Mouse (Mus musculus) testis, adult 2 months (tissue): ENCODE results near the gene Eef1akmt3. TPM values are rescaled to one million over a fixed set of nuclear protein-coding genes. Genes with fewer than 3 reads are reported as not detected.

Experiments
- H3K27ac ChIP-seq: fragments of 200-500 bp; 2 replicates; pipeline ENCODE4 v1.5.1; 2012; ENCODE audit warnings: low read depth, low read length; ENCODE audit not compliant: control insufficient read depth, insufficient read depth
- H3K27me3 ChIP-seq: fragments of 200-500 bp; 2 replicates; pipeline ENCODE4 v1.6.1; 2012; ENCODE audit warnings: mild to moderate bottlenecking, low read length, moderate library complexity; ENCODE audit not compliant: control insufficient read depth, insufficient read depth
- H3K36me3 ChIP-seq: fragments of 200-500 bp; 2 replicates; pipeline ENCODE4 v1.6.1; 2012; ENCODE audit warnings: mild to moderate bottlenecking, low read length; ENCODE audit not compliant: control insufficient read depth, insufficient read depth
- H3K4me1 ChIP-seq: fragments of 200-500 bp; 2 replicates; pipeline ENCODE4 v1.6.1; 2012; ENCODE audit warnings: low read length; ENCODE audit not compliant: control insufficient read depth, insufficient read depth
- H3K4me3 ChIP-seq: fragments of 200-500 bp; 2 replicates; pipeline ENCODE4 v1.5.1; 2012; ENCODE audit warnings: low read depth, mild to moderate bottlenecking, low read length, moderate library complexity, mixed read lengths; ENCODE audit not compliant: control insufficient read depth
- CTCF ChIP-seq: fragments of 200-500 bp; IDR thresholded peaks from 2 replicates; pipeline ENCODE4 v1.5.1; 2012; ENCODE audit warnings: low read depth, mild to moderate bottlenecking, inconsistent platforms, low read length, moderate library complexity; ENCODE audit not compliant: control insufficient read depth, insufficient read depth, insufficient replicate concordance
- POLR2A ChIP-seq: fragments of 200-500 bp; IDR thresholded peaks from 2 replicates; pipeline ENCODE4 v1.6.1; 2012; ENCODE audit warnings: low read depth, mild to moderate bottlenecking, inconsistent platforms, low read length, moderate library complexity; ENCODE audit not compliant: control insufficient read depth
- polyA plus RNA-seq: library from polyadenylated mRNA; depleted of rRNA; stranded (reverse); fragments of >200 nt; gene quantifications from 2 replicates; pipeline ENCODE4 v1.2.3, GENCODE M21; 2012

Gene Eef1akmt3
- polyA plus RNA-seq, 1 experiment = 0.05 TPM

GRCm38 (mm10) chr10:127054646-127055045 is 13.3 kb upstream of the Eef1akmt3 start:
- Histone ChIP-seq H3K4me1 (peaks cover 8% of the 10 kb centered on the region), H3K4me3 (no peak overlapping the region), H3K27me3 (no peaks in the 10 kb centered on the region), H3K36me3 (no peaks in the 10 kb centered on the region), H3K27ac (no peak overlapping the region)
- no peak for TF ChIP-seq CTCF
- TF ChIP-seq POLR2A = no peak

- H3K36me3 ChIP-seq = no peaks in the 10 kb centered on the region
- H3K4me3 ChIP-seq = no peak overlapping the region
- peaks cover 11% of the 10 kb centered on the region for H3K4me1 ChIP-seq
- H3K27ac ChIP-seq = no peak overlapping the region
- no peaks in the 10 kb centered on the region for H3K27me3 ChIP-seq
- TF ChIP-seq CTCF = no peak
- TF ChIP-seq POLR2A = no peak
Measured at GRCm38 (mm10) chr10:127050119-127050474, 8.8 kb upstream of the Eef1akmt3 start.

GRCm38 (mm10) chr10:127049395-127050118 is 8.2 kb upstream of the Eef1akmt3 start:
- Histone ChIP-seq H3K27ac (no peak overlapping the region), H3K4me3 (no peak overlapping the region), H3K4me1 (peaks cover 11% of the 10 kb centered on the region), H3K36me3 (no peaks in the 10 kb centered on the region; the same call in 1 of the 2 replicates), H3K27me3 (no peaks in the 10 kb centered on the region)
- TF ChIP-seq CTCF = no peak
- TF ChIP-seq POLR2A = no peak

GRCm38 (mm10) chr10:127048608-127049394 is 7.5 kb upstream of the Eef1akmt3 start:
- Histone ChIP-seq H3K4me1 (peaks cover 11% of the 10 kb centered on the region), H3K36me3 (no peaks in the 10 kb centered on the region; the same call in 1 of the 2 replicates), H3K27me3 (no peaks in the 10 kb centered on the region), H3K27ac (no peak overlapping the region), H3K4me3 (no peak overlapping the region)
- TF ChIP-seq POLR2A = no peak
- TF ChIP-seq CTCF = no peak

- no peak for TF ChIP-seq CTCF
- no peak for TF ChIP-seq POLR2A
- H3K27me3 ChIP-seq = no peaks in the 10 kb centered on the region
Measured at GRCm38 (mm10) chr10:127047954-127048353, 6.6 kb upstream of the Eef1akmt3 start, which contains the start of gene Cyp27b1. Gene Cyp27b1, plus strand, starts transcription at chr10:127048250.

GRCm38 (mm10) chr10:127043187-127043586 is 1.9 kb upstream of the Eef1akmt3 start:
- no peak overlapping the region for H3K4me3 ChIP-seq
- H3K4me1 ChIP-seq = peaks cover 7% of the 10 kb centered on the region
- TF ChIP-seq CTCF = no peak
- TF ChIP-seq POLR2A = no peak

More at GRCm38 (mm10) chr10:127047954-127048353, 6.6 kb upstream of the Eef1akmt3 start, which contains the start of gene Cyp27b1:
- H3K36me3 ChIP-seq = no peaks in the 10 kb centered on the region; the same call in 1 of the 2 replicates
- H3K27ac ChIP-seq = no peak within 1 kb of the TSS
- H3K4me3 ChIP-seq = no peak within 1 kb of the TSS
- peaks cover 11% of the 10 kb centered on the region for H3K4me1 ChIP-seq

GRCm38 (mm10) chr10:127042468-127043115 is 1.3 kb upstream of the Eef1akmt3 start:
- Histone ChIP-seq H3K27ac (no peak overlapping the region), H3K4me1 (peaks cover 7% of the 10 kb centered on the region), H3K36me3 (no peaks in the 10 kb centered on the region; the same call in 1 of the 2 replicates), H3K27me3 (no peaks in the 10 kb centered on the region), H3K4me3 (peak overlapping the region; percentile 97)
- no peak for TF ChIP-seq CTCF
- TF ChIP-seq POLR2A = no peak

More at GRCm38 (mm10) chr10:127043187-127043586, 1.9 kb upstream of the Eef1akmt3 start:
- H3K27ac ChIP-seq = no peak overlapping the region
- no peaks in the 10 kb centered on the region; the same call in 1 of the 2 replicates for H3K36me3 ChIP-seq
- H3K27me3 ChIP-seq = no peaks in the 10 kb centered on the region
